Mouse (Mus musculus): Measurements from ENCODE around the gene Wbp1. TPM values are rescaled to one million over a fixed set of nuclear protein-coding genes. Genes with fewer than 3 reads are reported as not detected.

The Wbp1 gene
- total and polyA plus RNA-seq, 2 experiments from 2014 or later: 101 to 209 TPM

DNA sequence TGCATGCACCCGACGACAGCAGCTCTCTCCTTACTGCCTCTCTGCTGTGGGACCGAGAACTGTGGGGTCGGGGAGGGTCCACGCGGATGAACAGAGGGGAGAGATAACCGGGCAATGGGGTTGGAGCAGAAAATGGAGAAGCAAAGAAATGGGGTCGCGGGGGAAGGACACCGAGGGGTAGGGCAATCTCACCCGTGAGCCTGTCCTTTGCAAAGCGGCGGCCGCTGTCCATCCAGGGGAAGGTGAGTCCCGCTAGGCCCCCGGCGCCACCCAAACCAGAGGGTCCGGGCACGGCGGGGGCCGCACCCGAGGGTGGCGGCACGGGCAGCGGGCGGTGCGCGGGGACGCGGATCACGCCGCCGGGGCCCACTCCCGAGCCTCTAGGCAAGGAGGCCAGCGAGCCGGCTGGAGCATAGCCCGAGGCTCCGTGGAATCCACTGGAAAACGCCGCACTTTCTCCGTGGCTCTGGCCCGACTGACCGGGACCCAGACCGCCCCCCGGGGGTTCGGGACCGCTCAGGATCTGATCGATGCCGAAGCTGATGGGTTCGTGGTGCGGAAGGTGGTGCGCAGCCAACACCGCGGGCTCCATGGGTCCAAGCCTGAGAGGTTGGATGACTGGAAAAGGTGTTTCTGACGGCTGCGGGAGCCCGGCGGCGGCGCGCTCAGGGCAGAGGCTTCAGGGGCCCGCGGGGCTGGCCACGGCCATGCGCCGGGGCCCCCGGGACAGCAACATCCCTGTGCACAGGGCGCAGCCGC, 51.7 kb downstream of the Wbp1 start:
- H3K36me3 ChIP-seq (ENCODE audit: insufficient read depth, low read length): no peaks in the 10 kb centered on the region
- no peak for TF ChIP-seq CTCF (IDR thresholded peaks at IDR 0.05; ENCODE audit: low read depth)
- H3K9me3 ChIP-seq (ENCODE audit: low read length): no peaks in the 10 kb centered on the region
- WGBS: under 1% methylated on average over 61 of the region's 69 CpGs
- H3K4me2 ChIP-seq (ENCODE audit: low read depth, low read length): no peak overlapping the region; the same call in 1 of the 2 replicates
- ATAC-seq: no peak
- no peak overlapping the region for H3K9ac ChIP-seq (replicated peaks; ENCODE audit: low read length)
- peaks cover 89% of the 10 kb centered on the region for H3K27me3 ChIP-seq (ENCODE audit: insufficient read depth, low read length)
- no peaks in the 10 kb centered on the region for H3K4me1 ChIP-seq (ENCODE audit: insufficient read depth, low read length)
- DNase-seq (ENCODE audit: low spot score): no peak
- H3K27ac ChIP-seq: no peak overlapping the region
- peak overlapping the region; percentile 1; the same call in 1 of the 2 replicates for H3K4me3 ChIP-seq (ENCODE audit: low read length)

MicroRNAs within 50 kb of the gene (microRNA counts, 519-probe panel; counts per million panel counts)
- microRNA mmu-miR-3470a+mmu-miR-3470b: not detected

Small RNA genes within 50 kb of the gene (microRNA-seq; reads per million reads assigned to microRNA genes)
- gene Mir3470a: 0 reads per million in 2 experiments

Other genes starting within 250 kb of the Wbp1 start
- gene Sema4f, start 181.8 kb downstream of the Wbp1 start, total RNA-seq (2014; rRNA removed): 19.2 and 21.6 TPM in 2 replicates
- gene Sema4f, start 181.8 kb downstream of the Wbp1 start, polyA plus RNA-seq (2015; fragmentation: Nextera tagmentation; extraction: Ambion mirVana): 18.1 and 19.4 TPM in 2 replicates
- gene M1ap, start 174.7 kb downstream of the Wbp1 start, total RNA-seq (2014; rRNA removed): 0.16 TPM in 1 of 2 replicates, not detected in the other
- 0.24 and 0.38 TPM in 2 replicates for gene M1ap, start 174.7 kb downstream of the Wbp1 start, polyA plus RNA-seq (2015; fragmentation: Nextera tagmentation; extraction: Ambion mirVana)
- 4.3 and 15.4 TPM in 2 replicates for gene Dok1, start 88.1 kb downstream of the Wbp1 start, total RNA-seq (2014; rRNA removed)
- gene Dok1, start 88.1 kb downstream of the Wbp1 start, polyA plus RNA-seq (2015; fragmentation: Nextera tagmentation; extraction: Ambion mirVana): 1.8 and 2.5 TPM in 2 replicates
- 4.6 and 6.1 TPM in 2 replicates for gene Loxl3, start 87.4 kb downstream of the Wbp1 start, total RNA-seq (2014; rRNA removed)
- gene Loxl3, start 87.4 kb downstream of the Wbp1 start, polyA plus RNA-seq (2015; fragmentation: Nextera tagmentation; extraction: Ambion mirVana): 5.4 and 5.6 TPM in 2 replicates
- gene Aup1, start 67.0 kb downstream of the Wbp1 start, total RNA-seq (2014; rRNA removed): 185 and 219 TPM in 2 replicates
- gene Aup1, start 67.0 kb downstream of the Wbp1 start, polyA plus RNA-seq (2015; fragmentation: Nextera tagmentation; extraction: Ambion mirVana): 136 and 148 TPM in 2 replicates
- 48.4 and 54.2 TPM in 2 replicates for gene Htra2, start 66.3 kb downstream of the Wbp1 start, total RNA-seq (2014; rRNA removed)
- 82.9 and 88.2 TPM in 2 replicates for gene Htra2, start 66.3 kb downstream of the Wbp1 start, polyA plus RNA-seq (2015; fragmentation: Nextera tagmentation; extraction: Ambion mirVana)
- gene Dqx1, start 63.7 kb downstream of the Wbp1 start, total RNA-seq (2014; rRNA removed): 0.50 TPM in 1 of 2 replicates, not detected in the other
- gene Dqx1, start 63.7 kb downstream of the Wbp1 start, polyA plus RNA-seq (2015; fragmentation: Nextera tagmentation; extraction: Ambion mirVana): 0.36 and 0.42 TPM in 2 replicates
- 0.54 TPM in 1 of 2 replicates, not detected in the other for gene Tlx2, start 51.3 kb downstream of the Wbp1 start, total RNA-seq (2014; rRNA removed)
- not detected in 2 replicates for gene Tlx2, start 51.3 kb downstream of the Wbp1 start, polyA plus RNA-seq (2015; fragmentation: Nextera tagmentation; extraction: Ambion mirVana)
- 11.0 and 16.4 TPM in 2 replicates for gene Pcgf1, start 43.7 kb downstream of the Wbp1 start, total RNA-seq (2014; rRNA removed)
- gene Pcgf1, start 43.7 kb downstream of the Wbp1 start, polyA plus RNA-seq (2015; fragmentation: Nextera tagmentation; extraction: Ambion mirVana): 27.8 and 29.1 TPM in 2 replicates
- gene Lbx2, start 35.2 kb downstream of the Wbp1 start, total RNA-seq (2014; rRNA removed): not detected in 2 replicates
- gene Lbx2, start 35.2 kb downstream of the Wbp1 start, polyA plus RNA-seq (2015; fragmentation: Nextera tagmentation; extraction: Ambion mirVana): not detected in 2 replicates
- gene Ccdc142, start 20.0 kb downstream of the Wbp1 start, total RNA-seq (2014; rRNA removed): 12.7 and 19.9 TPM in 2 replicates
- gene Ccdc142, start 20.0 kb downstream of the Wbp1 start, polyA plus RNA-seq (2015; fragmentation: Nextera tagmentation; extraction: Ambion mirVana): 4.7 TPM in 2 replicates
- 4.3 and 5.7 TPM in 2 replicates for gene Gm42688, start 19.9 kb downstream of the Wbp1 start, total RNA-seq (2014; rRNA removed)
- 3.0 and 3.7 TPM in 2 replicates for gene Gm42688, start 19.9 kb downstream of the Wbp1 start, polyA plus RNA-seq (2015; fragmentation: Nextera tagmentation; extraction: Ambion mirVana)
- gene Mrpl53, start 12.5 kb downstream of the Wbp1 start, total RNA-seq (2014; rRNA removed): 72.5 and 73.7 TPM in 2 replicates
- 122 and 126 TPM in 2 replicates for gene Mrpl53, start 12.5 kb downstream of the Wbp1 start, polyA plus RNA-seq (2015; fragmentation: Nextera tagmentation; extraction: Ambion mirVana)
- 44.9 and 48.5 TPM in 2 replicates for gene Mogs, start 6.1 kb downstream of the Wbp1 start, total RNA-seq (2014; rRNA removed)
- gene Mogs, start 6.1 kb downstream of the Wbp1 start, polyA plus RNA-seq (2015; fragmentation: Nextera tagmentation; extraction: Ambion mirVana): 20.5 and 21.1 TPM in 2 replicates
- 26.7 and 31.0 TPM in 2 replicates for gene Ino80b, start 3.9 kb upstream of the Wbp1 start, total RNA-seq (2014; rRNA removed)
- 12.0 and 14.8 TPM in 2 replicates for gene Ino80b, start 3.9 kb upstream of the Wbp1 start, polyA plus RNA-seq (2015; fragmentation: Nextera tagmentation; extraction: Ambion mirVana)
- gene Rtkn, start 13.9 kb upstream of the Wbp1 start, total RNA-seq (2014; rRNA removed): 40.0 and 73.6 TPM in 2 replicates
- gene Rtkn, start 13.9 kb upstream of the Wbp1 start, polyA plus RNA-seq (2015; fragmentation: Nextera tagmentation; extraction: Ambion mirVana): 20.8 and 21.1 TPM in 2 replicates
- 8.5 and 13.8 TPM in 2 replicates for gene Wdr54, start 34.8 kb upstream of the Wbp1 start, total RNA-seq (2014; rRNA removed)
- gene Wdr54, start 34.8 kb upstream of the Wbp1 start, polyA plus RNA-seq (2015; fragmentation: Nextera tagmentation; extraction: Ambion mirVana): 19.9 and 20.0 TPM in 2 replicates
- 12.7 and 17.8 TPM in 2 replicates for gene 1700003E16Rik, start 34.8 kb upstream of the Wbp1 start, total RNA-seq (2014; rRNA removed)
- gene 1700003E16Rik, start 34.8 kb upstream of the Wbp1 start, polyA plus RNA-seq (2015; fragmentation: Nextera tagmentation; extraction: Ambion mirVana): 10.2 and 11.4 TPM in 2 replicates
- 124 and 132 TPM in 2 replicates for gene Dctn1, start 44.4 kb upstream of the Wbp1 start, total RNA-seq (2014; rRNA removed)
- 145 and 153 TPM in 2 replicates for gene Dctn1, start 44.4 kb upstream of the Wbp1 start, polyA plus RNA-seq (2015; fragmentation: Nextera tagmentation; extraction: Ambion mirVana)
- gene Slc4a5, start 98.3 kb upstream of the Wbp1 start, total RNA-seq (2014; rRNA removed): 5.2 and 6.0 TPM in 2 replicates
- 2.5 and 2.8 TPM in 2 replicates for gene Slc4a5, start 98.3 kb upstream of the Wbp1 start, polyA plus RNA-seq (2015; fragmentation: Nextera tagmentation; extraction: Ambion mirVana)
- 21.1 and 24.1 TPM in 2 replicates for gene Mthfd2, start 204.3 kb upstream of the Wbp1 start, total RNA-seq (2014; rRNA removed)
- 24.2 and 26.7 TPM in 2 replicates for gene Mthfd2, start 204.3 kb upstream of the Wbp1 start, polyA plus RNA-seq (2015; fragmentation: Nextera tagmentation; extraction: Ambion mirVana)
- gene Mob1a, start 204.5 kb upstream of the Wbp1 start, total RNA-seq (2014; rRNA removed): 31.7 and 32.8 TPM in 2 replicates
- 11.3 and 11.6 TPM in 2 replicates for gene Mob1a, start 204.5 kb upstream of the Wbp1 start, polyA plus RNA-seq (2015; fragmentation: Nextera tagmentation; extraction: Ambion mirVana)
- gene Bola3, start 227.6 kb upstream of the Wbp1 start, total RNA-seq (2014; rRNA removed): 7.1 and 11.2 TPM in 2 replicates
- gene Bola3, start 227.6 kb upstream of the Wbp1 start, polyA plus RNA-seq (2015; fragmentation: Nextera tagmentation; extraction: Ambion mirVana): 71.0 and 85.4 TPM in 2 replicates

Measured in hindbrain, postnatal 0 days (tissue).